In genomic region chr6:126761362-126761761, GRCm38 (mm10) we compare ENCODE assay signal across 25 mouse cellular contexts. TPM values are rescaled to one million over a fixed set of nuclear protein-coding genes. Genes with fewer than 3 reads are reported as not detected.
"Had no signal": no experiment of that assay in that cellular context is flagged by ENCODE, and none has a peak within 500 bp of the region (broad histone marks: within the 10 kb centered on the region; RNA-seq: fewer than 3 reads in every experiment).

No protein-coding gene starts in this region.

- DNase-seq: kidney, adult 11 months; kidney, adult 9 months; kidney, postnatal 14 days; kidney, postnatal 4 days; layer of hippocampus, adult 9-11 months; layer of hippocampus, postnatal 36 days; liver; lung, adult 18-20 months; lung, postnatal 10 days; lung, postnatal 36 days; retina, postnatal 1 day; right cerebral cortex, postnatal 25 days; spleen, adult 18-20 months; thymus, postnatal 36 days had no signal

- H3K4me3 ChIP-seq: left cerebral cortex, adult 2 months; limb, embryonic 12.5 days; liver, embryonic 12.5 days; liver, embryonic 15.5 days; lung, embryonic 15.5 days; midbrain, embryonic 10.5 days; midbrain, embryonic 13.5 days; myocyte; neural tube, embryonic 13.5 days had no signal

- H3K27ac ChIP-seq: limb, embryonic 12.5 days; liver, embryonic 12.5 days; liver, embryonic 15.5 days; lung, embryonic 15.5 days; midbrain, embryonic 10.5 days; midbrain, embryonic 13.5 days had no signal

- H3K4me2 ChIP-seq: limb, embryonic 12.5 days; liver, embryonic 12.5 days; liver, embryonic 15.5 days; lung, embryonic 15.5 days; midbrain, embryonic 13.5 days; neural tube, embryonic 13.5 days had no signal

- H3K36me3 ChIP-seq: limb, embryonic 12.5 days; liver, embryonic 12.5 days; liver, embryonic 15.5 days; lung, embryonic 15.5 days; midbrain, embryonic 10.5 days; midbrain, embryonic 13.5 days; neural tube, embryonic 13.5 days had no signal

- H3K9ac ChIP-seq: limb, embryonic 12.5 days; liver, embryonic 12.5 days; liver, embryonic 15.5 days; lung, embryonic 15.5 days; midbrain, embryonic 13.5 days; neural tube, embryonic 13.5 days had no signal

- H3K9me3 ChIP-seq: limb, embryonic 12.5 days; liver, embryonic 12.5 days; liver, embryonic 15.5 days; lung, embryonic 15.5 days; midbrain, embryonic 10.5 days; midbrain, embryonic 13.5 days; neural tube, embryonic 13.5 days had no signal

- H3K27me3 ChIP-seq: limb, embryonic 12.5 days; liver, embryonic 12.5 days; liver, embryonic 15.5 days; lung, embryonic 15.5 days; midbrain, embryonic 13.5 days; neural tube, embryonic 13.5 days had no signal

- H3K4me1 ChIP-seq: liver, embryonic 12.5 days; liver, embryonic 15.5 days; lung, embryonic 15.5 days; neural tube, embryonic 13.5 days had no signal

RNA-seq across cellular contexts. Expression of gene Kcna6, which starts 20.9 kb away (rescaled TPM):
- total RNA-seq: monocyte, adult 5-6 weeks; neutrophil, adult 5-6 weeks had no signal
- polyA plus RNA-seq: myocyte had no signal
